Mouse (Mus musculus) forebrain, postnatal 0 days (tissue): ENCODE measurements around the gene Camk1d. TPM values are rescaled to one million over a fixed set of nuclear protein-coding genes. Genes with fewer than 3 reads are reported as not detected.

Source experiments
- ATAC-seq: fragments of 200-750 bp; cut with Nextera tagmentation; 2 replicates; pipeline ENCODE4 v1.8.0; 2017; ENCODE audit warnings: mild to moderate bottlenecking, moderate library complexity
- DNase-seq: peaks from one replicate; pipeline ENCODE4 v3.0.0-alpha.2; 2015
- H3K27ac ChIP-seq: fragments of 300-500 bp; sonication (generic); 2 replicates; pipeline ENCODE4 v1.5.1; 2014; ENCODE audit warnings: low read depth, mild to moderate bottlenecking, antibody characterized with exemption, low read length, moderate library complexity, mixed read lengths
- H3K27me3 ChIP-seq: fragments of 300-500 bp; sonication (generic); 2 replicates; pipeline ENCODE4 v1.6.1; 2014; ENCODE audit warnings: mild to moderate bottlenecking, low read length, mixed read lengths; ENCODE audit not compliant: insufficient read depth
- H3K36me3 ChIP-seq: fragments of 300-500 bp; sonication (generic); 2 replicates; pipeline ENCODE4 v1.6.1; 2014; ENCODE audit warnings: mild to moderate bottlenecking, moderate library complexity; ENCODE audit not compliant: insufficient read depth
- H3K4me1 ChIP-seq: fragments of 300-500 bp; sonication (generic); 2 replicates; pipeline ENCODE4 v1.6.1; 2014; ENCODE audit warnings: antibody characterized with exemption; ENCODE audit not compliant: insufficient read depth
- H3K4me2 ChIP-seq: fragments of 300-500 bp; sonication (generic); 2 replicates; pipeline ENCODE4 v1.6.1; 2014; ENCODE audit warnings: low read depth, mild to moderate bottlenecking, moderate library complexity
- H3K4me3 ChIP-seq: fragments of 300-500 bp; sonication (generic); 2 replicates; pipeline ENCODE4 v1.5.1; 2014; ENCODE audit warnings: low read depth, low read length, mixed read lengths
- H3K9ac ChIP-seq: fragments of 300-500 bp; sonication (generic); 2 replicates; pipeline ENCODE4 v1.6.1; 2014; ENCODE audit warnings: mild to moderate bottlenecking
- H3K9me3 ChIP-seq: fragments of 300-500 bp; sonication (generic); 2 replicates; pipeline ENCODE4 v1.6.1; 2016; ENCODE audit warnings: low read length
- CTCF ChIP-seq: sonication (generic); IDR thresholded peaks from 2 replicates; pipeline ENCODE4 v1.5.1; 2016; ENCODE audit warnings: antibody characterized with exemption, control low read depth, low read depth
- WGBS: fragments of 180-500 bp; shearing (Covaris S2); extraction: QIAGEN DNeasy Blood & Tissue Kit; methylation state at CpG from one replicate; pipeline ENCODE4 v1.1.7; 2014; 5-methylcytosine and 5-hydroxymethylcytosine counted together
- polyA plus RNA-seq: library from polyadenylated mRNA; unstranded; fragments of >200 nt; fragmentation: Nextera tagmentation; extraction: Ambion mirVana; gene quantifications from 2 replicates; pipeline ENCODE4 v1.2.1, GENCODE M21; 2015
- total RNA-seq: library from RNA; depleted of rRNA; stranded (reverse); fragments of >200 nt; gene quantifications from 2 replicates; pipeline ENCODE4 v1.2.3, GENCODE M21; 2014

Camk1d gene
- total and polyA plus RNA-seq, 2 experiments from 2014 or later: 10.5 to 29.0 TPM

GRCm38 (mm10) chr2:5663499-5663898, 50.8 kb downstream of the Camk1d start:
- no peak for TF ChIP-seq CTCF
- 87% methylated on average over 9 of the region's 9 CpGs for WGBS

GRCm38 (mm10) chr2:5661946-5662345, 52.4 kb downstream of the Camk1d start:
- WGBS: 73% methylated on average over 5 of the region's 5 CpGs
- TF ChIP-seq CTCF: no peak
- DNase-seq (no peak), ATAC-seq (no peak)
- Histone ChIP-seq H3K27ac (no peak overlapping the region), H3K4me1 (no peaks in the 10 kb centered on the region), H3K4me3 (no peak overlapping the region), H3K9ac (no peak overlapping the region), H3K4me2 (no peak overlapping the region), H3K9me3 (no peaks in the 10 kb centered on the region), H3K36me3 (no peaks in the 10 kb centered on the region), H3K27me3 (no peaks in the 10 kb centered on the region)

More at GRCm38 (mm10) chr2:5663499-5663898, 50.8 kb downstream of the Camk1d start:
- Histone ChIP-seq H3K4me1 (no peaks in the 10 kb centered on the region), H3K27ac (no peak overlapping the region), H3K4me2 (no peak overlapping the region), H3K9ac (no peak overlapping the region), H3K27me3 (no peaks in the 10 kb centered on the region), H3K9me3 (no peaks in the 10 kb centered on the region), H3K36me3 (no peaks in the 10 kb centered on the region), H3K4me3 (no peak overlapping the region)
- DNase-seq: no peak
- no peak for ATAC-seq

- WGBS: 83% methylated on average over 3 of the region's 3 CpGs
- no peak for DNase-seq
- no peak for ATAC-seq
- no peaks in the 10 kb centered on the region for H3K9me3 ChIP-seq
- no peak overlapping the region for H3K4me3 ChIP-seq
- H3K4me1 ChIP-seq: no peaks in the 10 kb centered on the region
- H3K36me3 ChIP-seq: no peaks in the 10 kb centered on the region
- H3K4me2 ChIP-seq: no peak overlapping the region
- no peaks in the 10 kb centered on the region for H3K27me3 ChIP-seq
- TF ChIP-seq CTCF: no peak
- H3K9ac ChIP-seq: no peak overlapping the region
- no peak overlapping the region for H3K27ac ChIP-seq
Observed at GRCm38 (mm10) chr2:5658000-5658399, 56.3 kb downstream of the Camk1d start.

GRCm38 (mm10) chr2:5656326-5656725, 58.0 kb downstream of the Camk1d start:
- ATAC-seq: no peak

GRCm38 (mm10) chr2:5652071-5652470, 62.2 kb downstream of the Camk1d start:
- Histone ChIP-seq H3K4me3 (no peak overlapping the region), H3K27ac (no peak overlapping the region), H3K36me3 (no peaks in the 10 kb centered on the region), H3K4me2 (no peak overlapping the region), H3K4me1 (no peaks in the 10 kb centered on the region), H3K27me3 (no peaks in the 10 kb centered on the region), H3K9ac (no peak overlapping the region), H3K9me3 (no peaks in the 10 kb centered on the region)
- TF ChIP-seq CTCF: no peak
- DNase-seq (peak; percentile 24), ATAC-seq (no peak)
- WGBS: 78% methylated on average over 6 of the region's 6 CpGs

More at GRCm38 (mm10) chr2:5656326-5656725, 58.0 kb downstream of the Camk1d start:
- H3K9me3 ChIP-seq: no peaks in the 10 kb centered on the region
- DNase-seq: no peak
- H3K27ac ChIP-seq: no peak overlapping the region
- TF ChIP-seq CTCF: no peak
- H3K4me1 ChIP-seq: no peaks in the 10 kb centered on the region
- H3K27me3 ChIP-seq: no peaks in the 10 kb centered on the region
- H3K4me2 ChIP-seq: no peak overlapping the region
- 62% methylated on average over 3 of the region's 3 CpGs for WGBS
- H3K9ac ChIP-seq: no peak overlapping the region
- no peaks in the 10 kb centered on the region for H3K36me3 ChIP-seq
- H3K4me3 ChIP-seq: no peak overlapping the region

GRCm38 (mm10) chr2:5651285-5651870, 62.9 kb downstream of the Camk1d start:
- Histone ChIP-seq H3K36me3 (no peaks in the 10 kb centered on the region), H3K9me3 (no peaks in the 10 kb centered on the region), H3K9ac (no peak overlapping the region), H3K27ac (no peak overlapping the region), H3K27me3 (no peaks in the 10 kb centered on the region), H3K4me2 (no peak overlapping the region), H3K4me3 (no peak overlapping the region), H3K4me1 (no peaks in the 10 kb centered on the region)
- 72% methylated on average over 10 of the region's 10 CpGs for WGBS
- TF ChIP-seq CTCF: no peak
- DNase-seq (peak; percentile 20), ATAC-seq (no peak; the same call in 1 of the 2 replicates)

- no peak for ATAC-seq
- no peaks in the 10 kb centered on the region for H3K36me3 ChIP-seq
- H3K4me2 ChIP-seq: no peak overlapping the region
- H3K4me3 ChIP-seq: no peak overlapping the region
- H3K27me3 ChIP-seq: no peaks in the 10 kb centered on the region
- DNase-seq: no peak
- no peak overlapping the region for H3K9ac ChIP-seq
- TF ChIP-seq CTCF: no peak
- H3K9me3 ChIP-seq: no peaks in the 10 kb centered on the region
- no peak overlapping the region for H3K27ac ChIP-seq
- WGBS: 67% methylated on average over 5 of the region's 5 CpGs
- H3K4me1 ChIP-seq: no peaks in the 10 kb centered on the region
Observed at GRCm38 (mm10) chr2:5649226-5649625, 65.1 kb downstream of the Camk1d start.

GRCm38 (mm10) chr2:5648764-5649163, 65.6 kb downstream of the Camk1d start:
- Histone ChIP-seq H3K4me2 (no peak overlapping the region), H3K27ac (no peak overlapping the region), H3K4me1 (no peaks in the 10 kb centered on the region), H3K9me3 (no peaks in the 10 kb centered on the region), H3K9ac (no peak overlapping the region), H3K36me3 (no peaks in the 10 kb centered on the region), H3K27me3 (no peaks in the 10 kb centered on the region), H3K4me3 (no peak overlapping the region)
- DNase-seq: no peak
- TF ChIP-seq CTCF: no peak
- no peak for ATAC-seq
- 59% methylated on average over 6 of the region's 6 CpGs for WGBS
